Mouse (Mus musculus) lung, postnatal 0 days (tissue): ENCODE measurements around the gene Chil1. TPM values are rescaled to one million over a fixed set of nuclear protein-coding genes. Genes with fewer than 3 reads are reported as not detected.

ENCODE experiments used
- ATAC-seq: fragments of 200-750 bp; cut with Nextera tagmentation; 2 replicates; pipeline ENCODE4 v1.8.0; 2017; ENCODE audit warnings: moderate library complexity
- DNase-seq: peaks from one replicate; pipeline ENCODE4 v3.0.0-alpha.2; 2016; ENCODE audit warnings: low spot score
- H3K27ac ChIP-seq: fragments of 300-500 bp; sonication (generic); 2 replicates; pipeline ENCODE4 v1.5.1; 2014; ENCODE audit warnings: antibody characterized with exemption, mild to moderate bottlenecking, low read length, mixed read lengths
- H3K27me3 ChIP-seq: fragments of 300-500 bp; sonication (generic); replicated peaks from 2 replicates; pipeline ENCODE4 v1.6.1; 2014; ENCODE audit warnings: low read length, mixed read lengths; ENCODE audit not compliant: insufficient read depth
- H3K36me3 ChIP-seq: fragments of 300-500 bp; sonication (generic); 2 replicates; pipeline ENCODE4 v1.6.1; 2014; ENCODE audit warnings: low read length, mixed read lengths; ENCODE audit not compliant: insufficient read depth
- H3K4me1 ChIP-seq: fragments of 300-500 bp; sonication (generic); 2 replicates; pipeline ENCODE4 v1.6.1; 2014; ENCODE audit warnings: antibody characterized with exemption, low read depth, low read length, mixed read lengths; ENCODE audit not compliant: insufficient read depth
- H3K4me2 ChIP-seq: fragments of 300-500 bp; sonication (generic); replicated peaks from 2 replicates; pipeline ENCODE4 v1.6.1; 2014; ENCODE audit warnings: low read depth, mild to moderate bottlenecking, low read length, moderate library complexity, mixed read lengths
- H3K4me3 ChIP-seq: fragments of 300-500 bp; sonication (generic); 2 replicates; pipeline ENCODE4 v1.5.1; 2014; ENCODE audit warnings: low read depth, low read length
- H3K9ac ChIP-seq: fragments of 300-500 bp; sonication (generic); replicated peaks from 2 replicates; pipeline ENCODE4 v1.6.1; 2014; ENCODE audit warnings: low read depth, mild to moderate bottlenecking
- H3K9me3 ChIP-seq: fragments of 300-500 bp; sonication (generic); 2 replicates; pipeline ENCODE4 v1.6.1; 2016; ENCODE audit warnings: low read length, mixed read lengths
- CTCF ChIP-seq: IDR thresholded peaks from 2 replicates; pipeline ENCODE4 v1.5.1; 2016; ENCODE audit warnings: antibody characterized with exemption, mild to moderate bottlenecking
- EP300 ChIP-seq: IDR thresholded peaks from 2 replicates; pipeline ENCODE4 v1.6.1; 2016; ENCODE audit warnings: antibody characterized with exemption, mild to moderate bottlenecking, control low read depth
- WGBS: fragments of 180-500 bp; shearing (Covaris S2); extraction: QIAGEN DNeasy Blood & Tissue Kit; methylation state at CpG from one replicate; pipeline ENCODE4 v1.1.7; 2014; 5-methylcytosine and 5-hydroxymethylcytosine counted together
- polyA plus RNA-seq: library from polyadenylated mRNA; unstranded; fragments of >200 nt; fragmentation: Nextera tagmentation; extraction: Ambion mirVana; gene quantifications from 2 replicates; pipeline ENCODE4 v1.2.1, GENCODE M21; 2015

Gene Chil1
- polyA plus RNA-seq, 1 experiment from 2014 or later: 550 TPM

GRCm38 (mm10) chr1:134161399-134161798 is 20.6 kb upstream of the Chil1 start:
- Histone ChIP-seq H3K9ac (no peak overlapping the region), H3K36me3 (no peaks in the 10 kb centered on the region), H3K27me3 (no peaks in the 10 kb centered on the region), H3K9me3 (no peaks in the 10 kb centered on the region), H3K4me2 (no peak overlapping the region), H3K27ac (no peak overlapping the region), H3K4me1 (no peaks in the 10 kb centered on the region), H3K4me3 (no peak overlapping the region)
- WGBS: 66% methylated on average over 6 of the region's 6 CpGs
- TF ChIP-seq EP300 (no peak), CTCF (no peak)
- DNase-seq (no peak), ATAC-seq (no peak)

- 56% methylated on average over 6 of the region's 6 CpGs for whole genome bisulfite sequencing
- DNase-seq: peak; percentile 86
- TF ChIP-seq CTCF: peak; percentile 29; the same call in 1 of the 2 replicates
- TF ChIP-seq EP300: peak; percentile 92
- no peak overlapping the region for H3K4me3 ChIP-seq
- H3K27ac ChIP-seq: peak overlapping the region; percentile 54; the same call in 1 of the 2 replicates
- H3K4me1 ChIP-seq: no peaks in the 10 kb centered on the region
- no peaks in the 10 kb centered on the region for H3K9me3 ChIP-seq
- peak; percentile 72 for ATAC-seq
- no peaks in the 10 kb centered on the region for H3K36me3 ChIP-seq
- no peak overlapping the region for H3K4me2 ChIP-seq
- no peaks in the 10 kb centered on the region for H3K27me3 ChIP-seq
- H3K9ac ChIP-seq: no peak overlapping the region
Measured at GRCm38 (mm10) chr1:134162510-134163225, 19.3 kb upstream of the Chil1 start.

GRCm38 (mm10) chr1:134163476-134163875 is 18.5 kb upstream of the Chil1 start:
- Histone ChIP-seq H3K9ac (no peak overlapping the region), H3K4me2 (no peak overlapping the region), H3K36me3 (no peaks in the 10 kb centered on the region), H3K4me1 (no peaks in the 10 kb centered on the region), H3K27me3 (no peaks in the 10 kb centered on the region), H3K4me3 (no peak overlapping the region), H3K27ac (no peak overlapping the region), H3K9me3 (no peaks in the 10 kb centered on the region)
- no peak for ATAC-seq
- DNase-seq: no peak
- TF ChIP-seq CTCF (no peak), EP300 (no peak)
- 86% methylated on average over 7 of the region's 7 CpGs for WGBS

- no peaks in the 10 kb centered on the region for H3K4me1 ChIP-seq
- no peak overlapping the region for H3K4me2 ChIP-seq
- H3K27me3 ChIP-seq: no peaks in the 10 kb centered on the region
- H3K4me3 ChIP-seq: no peak overlapping the region
- WGBS: 22% methylated on average over 4 of the region's 4 CpGs
- TF ChIP-seq EP300: peak; percentile 93
- no peak for TF ChIP-seq CTCF
- no peaks in the 10 kb centered on the region for H3K36me3 ChIP-seq
- DNase-seq (peak; percentile 90), ATAC-seq (peak; percentile 76)
- no peaks in the 10 kb centered on the region for H3K9me3 ChIP-seq
- H3K9ac ChIP-seq: no peak overlapping the region
- peak overlapping the region; percentile 85 for H3K27ac ChIP-seq
Measured at GRCm38 (mm10) chr1:134164454-134164853, 17.5 kb upstream of the Chil1 start.

- H3K36me3 ChIP-seq: no peaks in the 10 kb centered on the region
- no peaks in the 10 kb centered on the region for H3K27me3 ChIP-seq
- ATAC-seq: no peak
- no peak for TF ChIP-seq CTCF
- no peak for TF ChIP-seq EP300
- no peak overlapping the region for H3K27ac ChIP-seq
- H3K4me1 ChIP-seq: no peaks in the 10 kb centered on the region
- no peak overlapping the region for H3K4me2 ChIP-seq
- 89% methylated on average over 3 of the region's 3 CpGs for WGBS
- no peak overlapping the region for H3K9ac ChIP-seq
- H3K4me3 ChIP-seq: no peak overlapping the region
- H3K9me3 ChIP-seq: no peaks in the 10 kb centered on the region
- DNase-seq: no peak
Measured at GRCm38 (mm10) chr1:134166547-134166946, 15.4 kb upstream of the Chil1 start.

GRCm38 (mm10) chr1:134167416-134168305 is 14.3 kb upstream of the Chil1 start:
- Histone ChIP-seq H3K27ac (no peak overlapping the region), H3K36me3 (no peaks in the 10 kb centered on the region), H3K4me1 (no peaks in the 10 kb centered on the region), H3K27me3 (no peaks in the 10 kb centered on the region), H3K4me2 (no peak overlapping the region), H3K9ac (no peak overlapping the region), H3K9me3 (no peaks in the 10 kb centered on the region), H3K4me3 (no peak overlapping the region)
- DNase-seq: no peak
- WGBS: 52% methylated on average over 14 of the region's 14 CpGs
- no peak for TF ChIP-seq EP300
- TF ChIP-seq CTCF: no peak
- ATAC-seq: no peak
